9 mouse cellular contexts compared by ENCODE assay signal in the genomic region with DNA sequence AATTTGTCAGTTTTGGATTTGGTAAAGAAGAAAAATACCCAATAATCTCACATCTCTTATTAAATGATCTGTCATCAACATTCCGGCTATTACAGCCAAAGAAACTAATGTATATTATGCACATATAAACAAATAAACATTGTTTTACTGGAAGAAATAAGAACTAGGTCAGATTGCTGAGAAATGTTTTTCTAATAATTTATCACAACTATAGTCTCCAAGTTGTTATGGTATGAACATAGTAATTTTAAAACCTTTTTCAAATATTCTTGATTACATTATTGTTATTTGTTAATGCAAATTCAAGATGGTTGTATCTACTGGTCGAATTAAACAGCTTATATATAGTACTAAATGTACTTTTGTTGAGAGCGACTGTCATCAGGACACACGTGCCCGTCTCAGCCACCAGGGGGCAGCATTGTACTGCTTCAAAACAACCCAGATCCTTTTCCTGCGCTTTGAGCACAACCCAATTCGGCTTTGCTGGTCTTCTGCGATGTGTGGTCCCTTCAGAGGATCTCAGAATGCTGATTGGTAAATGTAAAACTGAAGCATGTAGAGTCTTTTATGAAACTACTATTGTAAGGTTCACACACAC. TPM values are rescaled to one million over a fixed set of nuclear protein-coding genes. Genes with fewer than 3 reads are reported as not detected.
DNase-seq lines count a peak whose midpoint lies in the region; ATAC-seq and TF ChIP-seq lines count a peak whose summit lies in the region.
"Had no signal": no experiment of that assay in that cellular context is flagged by ENCODE, and none has a peak within 500 bp of the region (broad histone marks: within the 10 kb centered on the region; RNA-seq: fewer than 3 reads in every experiment).

No protein-coding gene starts in this region.

- H3K9me3 ChIP-seq in ES-E14 (ENCODE audit: control insufficient read depth, insufficient read depth, low read depth, low read length), result no peaks in the 10 kb centered on the region
- H3K9me3 ChIP-seq in hindbrain, embryonic 13.5 days, result no peaks in the 10 kb centered on the region

- no peak overlapping the region for H3K9ac ChIP-seq in ES-E14 (ENCODE audit: insufficient read depth, low read depth, low read length, poor library complexity, severe bottlenecking)
- no peak overlapping the region for H3K9ac ChIP-seq in hindbrain, embryonic 13.5 days

- TF ChIP-seq POLR2A in brain, embryonic 14.5 days (IDR thresholded peaks at IDR 0.05; ENCODE audit: borderline replicate concordance, extremely low read depth, insufficient read depth, insufficient read length, poor library complexity, severe bottlenecking), result no peak

- peak; percentile 94 for TF ChIP-seq CTCF in brain, embryonic 14.5 days (IDR thresholded peaks at IDR 0.05; ENCODE audit: borderline replicate concordance, extremely low read depth, insufficient read depth, insufficient read length)

- H3K4me1 ChIP-seq in ES-E14 (ENCODE audit: control insufficient read depth in 2 of 2, insufficient read depth in 2 of 2, low read length in 2 of 2, poor library complexity in 1 of 2), result no peaks in the 10 kb centered on the region
- peaks cover 6% of the 10 kb centered on the region for H3K4me1 ChIP-seq in hindbrain, embryonic 13.5 days (replicated peaks)

- H3K27ac ChIP-seq in ES-E14 (ENCODE audit: insufficient read depth, low read depth, low read length, poor library complexity, severe bottlenecking), result no peak overlapping the region
- no peak overlapping the region for H3K27ac ChIP-seq in hindbrain, embryonic 13.5 days
- H3K27ac ChIP-seq: macrophage had no signal

- H3K36me3 ChIP-seq in ES-E14 (ENCODE audit: control insufficient read depth, insufficient read depth, low read length, poor library complexity, severe bottlenecking), result no peaks in the 10 kb centered on the region
- no peaks in the 10 kb centered on the region for H3K36me3 ChIP-seq in hindbrain, embryonic 13.5 days

- no peak overlapping the region for H3K4me3 ChIP-seq in ES-E14 (ENCODE audit: insufficient read depth in 1 of 2, low read depth in 1 of 2, low read length in 2 of 2, poor library complexity in 1 of 2, severe bottlenecking in 1 of 2)
- no peak overlapping the region for H3K4me3 ChIP-seq in hindbrain, embryonic 13.5 days

- peak; percentile 84 for ATAC-seq in hindbrain, embryonic 13.5 days (ENCODE audit: low FRiP score)

- in situ Hi-C loops in ES-E14 (cut with MboI; ENCODE audit: low sequenced_read_pairs in 2 of 2, unreplicated experiment in 2 of 2), result no loop called here

- peak; percentile 68 for DNase-seq in ES-E14 (ENCODE audit: low read depth, low spot score)
- peak; percentile 90 for DNase-seq in brain, embryonic 14.5 days (ENCODE audit: low read depth)
- DNase-seq in fibroblast of lung, adult 2 months (ENCODE audit: low read depth), result peak; percentile 14
- peak; percentile 86 for DNase-seq in layer of hippocampus, postnatal 10 days (ENCODE audit: low spot score in 2 of 2)
- DNase-seq in lung, postnatal 36 days, result peak; percentile 82
- DNase-seq in retina, postnatal 1 day, result peak; percentile 89
- DNase-seq in urinary bladder, adult 2 months (ENCODE audit: low spot score), result peak; percentile 48

- no peak overlapping the region for H3K4me2 ChIP-seq in hindbrain, embryonic 13.5 days

- H3K27me3 ChIP-seq in hindbrain, embryonic 13.5 days, result no peaks in the 10 kb centered on the region

- 10% methylated on average over 8 of the region's 8 CpGs for WGBS in hindbrain, embryonic 13.5 days

TF ChIP-seq in ES-E14, 5 proteins besides CTCF, POLR2A, EP300 and RAD21:
- TF ChIP-seq CHD2 (IDR thresholded peaks at IDR 0.05; ENCODE audit: low read depth, low read length), result no peak
- no peak for TF ChIP-seq MAFK (IDR thresholded peaks at IDR 0.05; ENCODE audit: insufficient read depth, low read depth, low read length)
- TF ChIP-seq HCFC1 (IDR thresholded peaks at IDR 0.05; ENCODE audit: borderline replicate concordance, insufficient read depth, low read length), result no peak
- no peak for TF ChIP-seq ZNF384 (IDR thresholded peaks at IDR 0.05; ENCODE audit: low read depth, low read length)
- no peak for TF ChIP-seq ZC3H11A (IDR thresholded peaks at IDR 0.05; ENCODE audit: borderline replicate concordance, low read depth, low read length)

RNA-seq across cellular contexts. Expression of gene Anxa1, which starts 45.3 kb away (rescaled TPM):
- total RNA-seq in ES-E14 (2012; rRNA removed), result 51.6 and 117 TPM in 2 replicates
- 3.8 and 4.9 TPM in 2 replicates for polyA plus RNA-seq in brain, embryonic 14.5 days (2012; rRNA removed)
- polyA plus RNA-seq in hindbrain, embryonic 13.5 days (2015; fragmentation: Nextera tagmentation; extraction: Ambion mirVana), result 8.4 and 9.5 TPM in 2 replicates
- total RNA-seq in layer of hippocampus, postnatal 10 days (2021), result 1 to 10 TPM; 1.8 to 2.2 TPM
- polyA plus RNA-seq in urinary bladder, adult 2 months (2012; rRNA removed), result 132 and 149 TPM in 2 replicates

Comparison
In these comparisons a context has a peak if more than half of its experiments do, and no peak if none do; other contexts are left out.
1. DNase-seq: peak in every context shown above with its lines; median percentile 90 in brain, embryonic 14.5 days; 89 in retina, postnatal 1 day; 86 in layer of hippocampus, postnatal 10 days; 82 in lung, postnatal 36 days; 68 in ES-E14; 48 in urinary bladder, adult 2 months; 14 in fibroblast of lung, adult 2 months.
2. RNA of gene Anxa1, which starts 45.3 kb away (polyA plus RNA-seq): 132 to 149 TPM in urinary bladder, adult 2 months; 8.4 to 9.5 TPM in hindbrain, embryonic 13.5 days and 3.8 to 4.9 TPM in brain, embryonic 14.5 days; every median in the first group is over 10 times any median in the second.